Mouse (Mus musculus): ENCODE results near the gene Csad. TPM values are rescaled to one million over a fixed set of nuclear protein-coding genes. Genes with fewer than 3 reads are reported as not detected.
A peak's percentile ranks its signal among the peaks of the same experiment; 100 is the strongest.

Csad gene
- polyA plus RNA-seq, 1 experiment = 77.6 TPM

DNA sequence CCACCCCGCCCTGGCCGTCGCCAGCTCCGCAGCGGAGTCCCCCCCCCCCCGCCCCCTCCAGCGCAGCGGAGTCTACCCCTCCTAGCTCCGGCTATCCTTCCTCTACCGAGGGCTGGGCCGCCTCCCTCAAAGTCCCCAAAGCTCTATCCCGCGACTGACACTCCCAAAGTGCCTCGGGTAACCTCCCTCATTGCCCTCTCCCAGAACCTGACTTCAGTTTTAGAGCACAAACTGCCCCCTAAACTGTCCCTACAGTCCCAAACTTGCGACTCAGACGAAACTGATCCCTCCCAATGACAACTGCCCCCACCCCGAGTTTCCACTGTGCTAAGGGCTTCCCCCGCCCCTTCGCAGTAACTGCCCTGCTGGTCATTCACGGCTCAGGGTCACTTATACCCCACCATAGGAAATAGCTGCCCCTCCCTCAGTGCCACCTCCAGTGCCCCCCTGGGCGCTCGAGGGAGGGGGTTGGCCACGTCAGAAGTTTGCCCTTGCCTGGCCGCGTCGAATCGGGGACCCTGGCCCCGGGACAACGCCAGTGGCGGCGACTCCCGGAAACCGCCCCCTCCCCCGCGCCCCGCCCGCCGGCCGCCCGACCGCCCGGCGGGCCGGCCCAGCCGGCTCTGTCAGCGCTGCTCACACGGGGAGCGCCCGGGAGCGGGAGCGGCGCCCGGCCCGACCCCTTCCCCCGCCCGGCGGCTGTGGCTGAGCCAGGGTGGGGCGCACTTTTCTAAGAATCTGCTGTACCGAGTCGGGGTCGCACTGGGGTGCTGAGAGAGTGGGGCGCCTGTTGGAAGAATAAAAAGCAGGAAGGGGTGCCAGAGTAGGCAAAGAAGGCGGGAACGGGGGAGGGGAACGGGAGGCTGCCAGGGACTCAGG is 43.0 kb upstream of the Csad start:
- TF ChIP-seq POLR2A (IDR thresholded peaks at IDR 0.05; ENCODE audit: control insufficient read depth, extremely low read depth, insufficient read depth, low read length, poor library complexity) (no peak), CTCF (IDR thresholded peaks at IDR 0.05; ENCODE audit: borderline replicate concordance, control insufficient read depth, extremely low read depth, insufficient read depth, low read length, poor library complexity) (no peak)
- peak; percentile 48 for DNase-seq
- H3K4me1 ChIP-seq (replicated peaks; ENCODE audit: control insufficient read depth, insufficient read depth, low read length) = peaks cover 36% of the 10 kb centered on the region

GRCm38 (mm10) chr15:102246866-102247251 is 42.3 kb upstream of the Csad start:
- Histone ChIP-seq H3K4me1 (replicated peaks; ENCODE audit: control insufficient read depth, insufficient read depth, low read length) (peaks cover 36% of the 10 kb centered on the region), H3K27ac (ENCODE audit: control insufficient read depth, insufficient read depth, low read length) (0 out of 2 replicates have a peak overlapping the region, but pooled peaks have one; percentile 2), H3K27me3 (ENCODE audit: control insufficient read depth, insufficient read depth, low read length) (peaks cover 11% of the 10 kb centered on the region; the same call in 1 of the 2 replicates), H3K36me3 (ENCODE audit: control insufficient read depth, insufficient read depth, low read length) (no peaks in the 10 kb centered on the region), H3K4me3 (ENCODE audit: control insufficient read depth, insufficient read depth, low read length) (peak overlapping the region; percentile 55)
- peak; percentile 70 for DNase-seq
- under 1% methylated on average over 35 of the region's 35 CpGs for WGBS
- TF ChIP-seq POLR2A (IDR thresholded peaks at IDR 0.05; ENCODE audit: control insufficient read depth, extremely low read depth, insufficient read depth, low read length, poor library complexity) = no peak
- no peak for TF ChIP-seq CTCF (IDR thresholded peaks at IDR 0.05; ENCODE audit: borderline replicate concordance, control insufficient read depth, extremely low read depth, insufficient read depth, low read length, poor library complexity)

More for the DNA sequence above, 43.0 kb upstream of the Csad start:
- peak overlapping the region; percentile 55 for H3K4me3 ChIP-seq (ENCODE audit: control insufficient read depth, insufficient read depth, low read length)
- H3K36me3 ChIP-seq (ENCODE audit: control insufficient read depth, insufficient read depth, low read length) = no peaks in the 10 kb centered on the region
- peaks cover 11% of the 10 kb centered on the region; the same call in 1 of the 2 replicates for H3K27me3 ChIP-seq (ENCODE audit: control insufficient read depth, insufficient read depth, low read length)
- H3K27ac ChIP-seq (ENCODE audit: control insufficient read depth, insufficient read depth, low read length) = peak overlapping the region; percentile 47; the same call in 1 of the 2 replicates
- WGBS = 1% methylated on average over 63 of the region's 65 CpGs

- peaks cover 11% of the 10 kb centered on the region; the same call in 1 of the 2 replicates for H3K27me3 ChIP-seq (ENCODE audit: control insufficient read depth, insufficient read depth, low read length)
- no peak for TF ChIP-seq CTCF (IDR thresholded peaks at IDR 0.05; ENCODE audit: borderline replicate concordance, control insufficient read depth, extremely low read depth, insufficient read depth, low read length, poor library complexity)
- no peak for TF ChIP-seq POLR2A (IDR thresholded peaks at IDR 0.05; ENCODE audit: control insufficient read depth, extremely low read depth, insufficient read depth, low read length, poor library complexity)
- DNase-seq = peak; percentile 61
- 3% methylated on average over 43 of the region's 44 CpGs for WGBS
- peaks cover 36% of the 10 kb centered on the region for H3K4me1 ChIP-seq (replicated peaks; ENCODE audit: control insufficient read depth, insufficient read depth, low read length)
- peak overlapping the region; percentile 55; the same call in 1 of the 2 replicates for H3K27ac ChIP-seq (ENCODE audit: control insufficient read depth, insufficient read depth, low read length)
- no peaks in the 10 kb centered on the region for H3K36me3 ChIP-seq (ENCODE audit: control insufficient read depth, insufficient read depth, low read length)
- H3K4me3 ChIP-seq (ENCODE audit: control insufficient read depth, insufficient read depth, low read length) = peak overlapping the region; percentile 55
Observed at GRCm38 (mm10) chr15:102245891-102246741, 41.6 kb upstream of the Csad start.

GRCm38 (mm10) chr15:102245461-102245881 is 40.9 kb upstream of the Csad start:
- Histone ChIP-seq H3K4me3 (ENCODE audit: control insufficient read depth, insufficient read depth, low read length) (peak overlapping the region; percentile 55), H3K27ac (ENCODE audit: control insufficient read depth, insufficient read depth, low read length) (peak overlapping the region; percentile 55; the same call in 1 of the 2 replicates), H3K4me1 (replicated peaks; ENCODE audit: control insufficient read depth, insufficient read depth, low read length) (peaks cover 36% of the 10 kb centered on the region), H3K36me3 (ENCODE audit: control insufficient read depth, insufficient read depth, low read length) (no peaks in the 10 kb centered on the region), H3K27me3 (ENCODE audit: control insufficient read depth, insufficient read depth, low read length) (peaks cover 11% of the 10 kb centered on the region; the same call in 1 of the 2 replicates)
- no peak for DNase-seq
- 52% methylated on average over 14 of the region's 14 CpGs for WGBS
- TF ChIP-seq CTCF (IDR thresholded peaks at IDR 0.05; ENCODE audit: borderline replicate concordance, control insufficient read depth, extremely low read depth, insufficient read depth, low read length, poor library complexity) = no peak
- TF ChIP-seq POLR2A (IDR thresholded peaks at IDR 0.05; ENCODE audit: control insufficient read depth, extremely low read depth, insufficient read depth, low read length, poor library complexity) = no peak

DNA sequence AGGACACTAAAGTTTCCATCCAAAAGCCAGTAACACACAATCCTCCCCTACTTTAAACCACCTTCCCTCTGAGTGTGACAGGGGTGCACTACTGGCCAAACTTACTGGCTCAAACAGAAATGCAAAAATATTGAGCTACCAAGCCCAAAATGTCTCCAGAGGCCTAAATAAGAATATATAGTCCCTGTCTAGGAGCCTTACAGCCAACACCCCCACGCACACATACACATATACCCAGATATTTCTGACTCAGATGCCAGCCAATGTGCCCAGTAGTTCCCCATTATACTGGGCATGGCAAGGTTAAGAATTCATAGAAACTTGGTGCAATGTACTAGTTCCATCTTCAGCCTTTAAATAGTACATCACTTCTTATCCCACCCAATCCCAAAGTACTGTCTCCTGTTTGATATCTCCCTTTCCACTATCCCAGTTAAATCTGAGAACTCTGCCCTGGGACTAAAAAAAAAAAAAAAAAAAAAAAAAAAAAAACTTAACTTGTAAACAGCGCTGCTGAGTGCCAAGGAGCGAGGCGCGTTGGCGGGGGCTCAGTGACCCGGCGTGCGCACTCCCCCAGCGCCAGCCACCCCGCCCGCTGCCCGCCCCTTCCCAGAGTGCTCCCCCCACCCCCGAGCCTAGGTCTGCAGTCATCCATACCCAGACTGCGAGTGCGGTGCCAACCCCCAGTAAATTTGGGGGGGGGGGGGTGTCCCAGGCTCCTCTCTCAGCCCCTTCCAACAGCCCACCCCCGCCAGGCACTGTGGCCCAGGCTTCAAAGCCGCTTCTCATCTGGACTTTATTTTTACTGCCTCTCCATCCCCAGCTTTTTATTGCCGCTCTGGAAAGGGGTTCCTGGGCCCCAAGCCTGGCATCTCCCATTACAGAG is 40.0 kb upstream of the Csad start:
- H3K27ac ChIP-seq (ENCODE audit: control insufficient read depth, insufficient read depth, low read length) = no peak overlapping the region
- no peak for DNase-seq
- H3K4me3 ChIP-seq (ENCODE audit: control insufficient read depth, insufficient read depth, low read length) = no peak overlapping the region
- WGBS = 64% methylated on average over 19 of the region's 19 CpGs
- H3K36me3 ChIP-seq (ENCODE audit: control insufficient read depth, insufficient read depth, low read length) = no peaks in the 10 kb centered on the region
- peaks cover 11% of the 10 kb centered on the region; the same call in 1 of the 2 replicates for H3K27me3 ChIP-seq (ENCODE audit: control insufficient read depth, insufficient read depth, low read length)
- TF ChIP-seq CTCF (IDR thresholded peaks at IDR 0.05; ENCODE audit: borderline replicate concordance, control insufficient read depth, extremely low read depth, insufficient read depth, low read length, poor library complexity) (no peak), POLR2A (IDR thresholded peaks at IDR 0.05; ENCODE audit: control insufficient read depth, extremely low read depth, insufficient read depth, low read length, poor library complexity) (no peak)
- H3K4me1 ChIP-seq (replicated peaks; ENCODE audit: control insufficient read depth, insufficient read depth, low read length) = peaks cover 36% of the 10 kb centered on the region

Data from thymus, adult 2 months (tissue).